In genomic region chr1:155560021-155560420, GRCm38 (mm10) we compare ENCODE assay signal across 10 mouse cellular contexts. TPM values are rescaled to one million over a fixed set of nuclear protein-coding genes. Genes with fewer than 3 reads are reported as not detected.
A peak's percentile ranks its signal among the peaks of the same experiment; 100 is the strongest.
DNase-seq lines count a peak whose midpoint lies in the region; ATAC-seq and TF ChIP-seq lines count a peak whose summit lies in the region.
"Had no signal": no experiment of that assay in that cellular context is flagged by ENCODE, and none has a peak within 500 bp of the region (broad histone marks: within the 10 kb centered on the region; RNA-seq: fewer than 3 reads in every experiment).

No protein-coding gene starts in this region.

- H3K27me3 ChIP-seq in embryonic facial prominence, embryonic 13.5 days: no peaks in the 10 kb centered on the region
- H3K27me3 ChIP-seq in midbrain, embryonic 14.5 days (ENCODE audit: control insufficient read depth, insufficient read depth, low read length): no peaks in the 10 kb centered on the region

- no peak for TF ChIP-seq CTCF in layer of hippocampus, adult 2 months (conservative IDR thresholded peaks at IDR 0.05)

- DNase-seq in layer of hippocampus, adult 2 months (ENCODE audit: low spot score in 2 of 2): no peak
- DNase-seq in layer of hippocampus, postnatal 14 days (ENCODE audit: low spot score in 2 of 2): no peak
- peak; percentile 83 for DNase-seq in gonadal fat pad, adult 2 months (ENCODE audit: low read depth)
- DNase-seq in midbrain, embryonic 14.5 days: no peak
- DNase-seq in B cell, adult 2 months: no peak
- DNase-seq: cerebellum, adult 11 months; lung, adult 2 months; thymus, postnatal 4 days had no signal

- H3K36me3 ChIP-seq in embryonic facial prominence, embryonic 13.5 days: peaks cover 4% of the 10 kb centered on the region
- no peaks in the 10 kb centered on the region for H3K36me3 ChIP-seq in midbrain, embryonic 14.5 days (ENCODE audit: control insufficient read depth, insufficient read depth, low read length)

- H3K4me2 ChIP-seq in embryonic facial prominence, embryonic 13.5 days: peak overlapping the region; percentile 90
- peak overlapping the region; percentile 84 for H3K4me2 ChIP-seq in midbrain, embryonic 14.5 days (ENCODE audit: low read length)

- H3K27ac ChIP-seq in layer of hippocampus, adult 2 months: no peak overlapping the region
- H3K27ac ChIP-seq in embryonic facial prominence, embryonic 13.5 days: no peak overlapping the region
- H3K27ac ChIP-seq in midbrain, embryonic 14.5 days (replicated peaks; ENCODE audit: low read depth, low read length): no peak overlapping the region

- WGBS in embryonic facial prominence, embryonic 13.5 days: 84% methylated on average over 4 of the region's 4 CpGs
- WGBS in midbrain, embryonic 14.5 days: 90% methylated on average over 4 of the region's 4 CpGs

- ATAC-seq in embryonic facial prominence, embryonic 13.5 days (ENCODE audit: insufficient number of reproducible peaks, insufficient read depth, low FRiP score, low TSS enrichment, low read depth): no peak
- no peak for ATAC-seq in midbrain, embryonic 14.5 days (ENCODE audit: low FRiP score, low TSS enrichment)
- ATAC-seq in erythroid progenitor cell, adult 5-6 weeks (replicated peaks; ENCODE audit: low FRiP score, poor library complexity, severe bottlenecking): no peak

- peak overlapping the region; percentile 18; the same call in 1 of the 2 replicates for H3K4me3 ChIP-seq in layer of hippocampus, adult 2 months
- H3K4me3 ChIP-seq in embryonic facial prominence, embryonic 13.5 days: no peak overlapping the region; the same call in 1 of the 2 replicates
- H3K4me3 ChIP-seq in midbrain, embryonic 14.5 days (replicated peaks; ENCODE audit: low read depth, low read length): no peak overlapping the region

- peaks cover 18% of the 10 kb centered on the region for H3K4me1 ChIP-seq in embryonic facial prominence, embryonic 13.5 days
- peaks cover 18% of the 10 kb centered on the region for H3K4me1 ChIP-seq in midbrain, embryonic 14.5 days (ENCODE audit: control insufficient read depth, insufficient read depth, low read length)

- H3K9ac ChIP-seq in embryonic facial prominence, embryonic 13.5 days: 0 out of 2 replicates have a peak overlapping the region, but pooled peaks have one; percentile 27
- H3K9ac ChIP-seq in midbrain, embryonic 14.5 days (replicated peaks; ENCODE audit: low read length): no peak overlapping the region

- H3K9me3 ChIP-seq in embryonic facial prominence, embryonic 13.5 days: no peaks in the 10 kb centered on the region
- no peaks in the 10 kb centered on the region for H3K9me3 ChIP-seq in midbrain, embryonic 14.5 days (ENCODE audit: control insufficient read depth, low read length)

RNA-seq across cellular contexts. Expression of gene Acbd6, which starts 2.1 kb away (rescaled TPM):
- 10 to 100 TPM; 88.1 to 90.1 TPM for total RNA-seq in layer of hippocampus, adult 2 months (2021)
- total RNA-seq in layer of hippocampus, postnatal 14 days (2021): 10 to 100 TPM; 92.0 to 92.7 TPM
- polyA plus RNA-seq in embryonic facial prominence, embryonic 13.5 days (2015; fragmentation: Nextera tagmentation; extraction: Ambion mirVana): 74.6 and 77.7 TPM in 2 replicates
- 74.3 and 117 TPM in 2 replicates for polyA plus RNA-seq in gonadal fat pad, adult 2 months (2012; rRNA removed)
- polyA plus RNA-seq in midbrain, embryonic 14.5 days (2014; fragmentation: Nextera tagmentation; extraction: Ambion mirVana): 91.8 and 98.1 TPM in 2 replicates
- 17.7 and 25.2 TPM in 2 replicates for total RNA-seq in erythroid progenitor cell, adult 5-6 weeks (2015; ENCODE audit: low replicate concordance)
- total RNA-seq in erythroid progenitor cell, adult 5-6 weeks (2017; ENCODE audit: low replicate concordance): 0.30 and 21.3 TPM in 2 replicates
